Comparison of ENCODE assay signal across 8 mouse cellular contexts in the genomic region with DNA sequence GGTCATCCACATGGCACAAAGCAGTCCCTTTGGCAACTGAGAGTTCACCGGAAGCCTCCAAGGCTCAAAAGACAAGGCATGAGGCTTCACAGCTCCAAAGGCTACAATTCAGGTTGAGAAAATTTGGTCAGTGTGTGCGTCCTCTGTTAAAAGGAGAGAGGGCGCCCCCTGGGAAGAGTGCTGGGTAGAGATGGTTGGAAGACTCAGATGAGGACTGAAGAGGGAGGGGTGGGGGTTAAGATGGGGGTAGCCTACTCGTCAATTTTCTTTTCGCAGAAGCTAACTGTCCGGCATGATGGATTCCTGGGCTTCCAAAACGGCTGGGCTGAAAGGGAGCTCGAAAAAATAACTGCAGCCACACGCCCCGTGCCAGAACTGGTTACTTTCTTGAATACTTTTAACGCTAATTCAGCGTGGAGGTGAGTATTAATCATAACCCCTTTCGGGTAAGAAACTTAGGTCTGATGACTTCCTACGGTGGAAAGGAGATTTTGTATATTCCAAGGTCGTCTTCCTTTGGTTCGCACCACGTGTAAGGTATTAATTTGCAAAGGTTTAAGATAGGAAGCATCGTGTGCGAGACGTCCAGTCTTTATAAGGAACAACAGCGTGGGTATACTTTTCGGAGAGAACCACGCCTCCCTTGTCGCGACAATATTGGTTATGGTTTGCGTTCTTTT. TPM values are rescaled to one million over a fixed set of nuclear protein-coding genes. Genes with fewer than 3 reads are reported as not detected.
A peak's percentile ranks its signal among the peaks of the same experiment; 100 is the strongest.
DNase-seq lines count a peak whose midpoint lies in the region; ATAC-seq lines count a peak whose summit lies in the region.

TSS of gene Fbxl19 (plus strand) at position 178 of the 680 bp plus-strand sequence.

- H3K9me3 ChIP-seq in limb, embryonic 10.5 days (replicated peaks), result no peaks in the 10 kb centered on the region
- no peaks in the 10 kb centered on the region for H3K9me3 ChIP-seq in midbrain, embryonic 13.5 days

- peak within 1 kb of the TSS; percentile 95 for H3K4me3 ChIP-seq in limb, embryonic 10.5 days
- peak within 1 kb of the TSS; percentile 98 for H3K4me3 ChIP-seq in midbrain, embryonic 13.5 days (replicated peaks)

- H3K27ac ChIP-seq in limb, embryonic 10.5 days, result peak within 1 kb of the TSS; percentile 97
- peak within 1 kb of the TSS; percentile 91 for H3K27ac ChIP-seq in midbrain, embryonic 13.5 days

- DNase-seq in ovary, adult 18-20 months (ENCODE audit: low spot score), result peak; percentile 57
- no peak for DNase-seq in ovary, postnatal 10 days (ENCODE audit: low spot score)
- peak; percentile 64 for DNase-seq in embryo, embryonic 11.5 days (ENCODE audit: low read depth, low spot score)
- peak; percentile 68 to 86 for DNase-seq in heart, adult 18-20 months
- DNase-seq in kidney, adult 18-20 months, result peak; percentile 83
- peak; percentile 78 for DNase-seq in limb, embryonic 10.5 days (ENCODE audit: low spot score)
- DNase-seq in spleen, postnatal 4 days (ENCODE audit: low spot score in 2 of 2), result peak; percentile 65 to 82

- H3K27me3 ChIP-seq in limb, embryonic 10.5 days (ENCODE audit: low read depth, poor library complexity, severe bottlenecking), result no peaks in the 10 kb centered on the region
- H3K27me3 ChIP-seq in midbrain, embryonic 13.5 days, result no peaks in the 10 kb centered on the region

- peaks cover 30% of the 10 kb centered on the region for H3K4me1 ChIP-seq in limb, embryonic 10.5 days
- peaks cover 27% of the 10 kb centered on the region for H3K4me1 ChIP-seq in midbrain, embryonic 13.5 days (replicated peaks)

- no peak for ATAC-seq in midbrain, embryonic 13.5 days

- peak within 1 kb of the TSS; percentile 91 for H3K4me2 ChIP-seq in midbrain, embryonic 13.5 days (replicated peaks)

- WGBS in limb, embryonic 10.5 days, result under 1% methylated on average over 26 of the region's 26 CpGs
- under 1% methylated on average over 26 of the region's 26 CpGs for WGBS in midbrain, embryonic 13.5 days

- H3K9ac ChIP-seq in midbrain, embryonic 13.5 days (replicated peaks), result peak within 1 kb of the TSS; percentile 97

- peaks cover 23% of the 10 kb centered on the region for H3K36me3 ChIP-seq in limb, embryonic 10.5 days
- peaks cover 18% of the 10 kb centered on the region for H3K36me3 ChIP-seq in midbrain, embryonic 13.5 days

RNA-seq across cellular contexts. Expression of gene Fbxl19, which starts in this region (rescaled TPM):
- total RNA-seq in heart, adult 18-20 months (2021), result 1 to 10 TPM; 3.3 to 4.0 TPM
- polyA plus RNA-seq in limb, embryonic 10.5 days (2016; fragmentation: Nextera tagmentation; extraction: Ambion mirVana), result 9.4 and 10.8 TPM in 2 replicates
- 10.6 and 11.6 TPM in 2 replicates for polyA plus RNA-seq in midbrain, embryonic 13.5 days (2015; fragmentation: Nextera tagmentation; extraction: Ambion mirVana)
